Mouse (Mus musculus): ENCODE data around the gene Pkn3. TPM values are rescaled to one million over a fixed set of nuclear protein-coding genes. Genes with fewer than 3 reads are reported as not detected.

Gene Pkn3
- polyA plus RNA-seq, 1 experiment from 2014 or later, result 11.5 TPM

DNA sequence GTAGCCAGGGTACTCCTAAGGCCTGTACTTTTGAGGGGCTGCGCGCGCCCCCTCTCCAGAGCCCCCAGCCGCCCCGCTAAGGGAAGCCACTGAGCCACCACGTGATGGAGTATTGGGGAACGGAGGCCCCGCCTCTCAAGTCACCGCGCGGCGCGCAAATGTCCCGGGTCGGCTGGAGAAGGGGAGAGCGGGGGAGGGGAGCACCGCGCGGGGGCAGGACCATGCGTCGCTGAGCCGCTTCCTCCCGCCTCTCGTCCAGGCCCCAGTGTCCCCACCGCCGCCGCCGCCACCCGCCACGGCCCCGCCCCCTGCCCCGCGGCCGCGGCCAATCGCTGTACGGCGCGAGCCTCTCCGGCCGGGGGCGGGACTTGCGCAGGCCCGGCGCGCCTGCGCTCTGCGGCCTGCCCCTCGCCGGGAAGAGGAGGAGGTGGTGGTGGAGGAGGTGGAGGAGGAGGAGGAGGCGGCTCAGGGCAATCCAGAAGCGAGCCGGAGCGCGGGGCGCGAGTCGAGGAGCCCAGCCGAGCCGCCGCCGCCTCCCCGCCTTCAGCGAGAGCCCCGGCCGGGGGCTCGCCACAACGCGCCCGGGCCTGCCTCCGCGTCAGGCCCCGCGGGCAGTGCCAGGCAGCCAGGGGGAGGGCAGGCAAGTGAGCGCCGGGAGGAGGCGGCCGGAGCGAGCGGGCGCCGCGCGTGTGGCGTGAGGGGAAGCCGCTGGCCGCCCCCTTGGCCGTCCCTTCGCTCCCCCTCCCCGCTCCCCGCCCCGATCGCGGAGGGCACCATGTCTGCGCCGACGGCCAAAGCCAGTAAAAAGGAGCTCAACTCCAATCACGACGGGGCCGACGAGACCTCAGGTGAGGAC is 11.2 kb upstream of the Pkn3 start:
- Histone ChIP-seq H3K36me3 (peaks cover 27% of the 10 kb centered on the region), H3K27me3 (no peaks in the 10 kb centered on the region), H3K9ac (peak overlapping the region; percentile 99), H3K9me3 (replicated peaks) (no peaks in the 10 kb centered on the region), H3K27ac (peak overlapping the region; percentile 100), H3K4me3 (replicated peaks) (peak overlapping the region; percentile 96), H3K4me2 (peak overlapping the region; percentile 83), H3K4me1 (peaks cover 48% of the 10 kb centered on the region)
- ATAC-seq (replicated peaks; ENCODE audit: low FRiP score), result peak; percentile 93
- WGBS, result under 1% methylated on average over 49 of the region's 101 CpGs

DNA sequence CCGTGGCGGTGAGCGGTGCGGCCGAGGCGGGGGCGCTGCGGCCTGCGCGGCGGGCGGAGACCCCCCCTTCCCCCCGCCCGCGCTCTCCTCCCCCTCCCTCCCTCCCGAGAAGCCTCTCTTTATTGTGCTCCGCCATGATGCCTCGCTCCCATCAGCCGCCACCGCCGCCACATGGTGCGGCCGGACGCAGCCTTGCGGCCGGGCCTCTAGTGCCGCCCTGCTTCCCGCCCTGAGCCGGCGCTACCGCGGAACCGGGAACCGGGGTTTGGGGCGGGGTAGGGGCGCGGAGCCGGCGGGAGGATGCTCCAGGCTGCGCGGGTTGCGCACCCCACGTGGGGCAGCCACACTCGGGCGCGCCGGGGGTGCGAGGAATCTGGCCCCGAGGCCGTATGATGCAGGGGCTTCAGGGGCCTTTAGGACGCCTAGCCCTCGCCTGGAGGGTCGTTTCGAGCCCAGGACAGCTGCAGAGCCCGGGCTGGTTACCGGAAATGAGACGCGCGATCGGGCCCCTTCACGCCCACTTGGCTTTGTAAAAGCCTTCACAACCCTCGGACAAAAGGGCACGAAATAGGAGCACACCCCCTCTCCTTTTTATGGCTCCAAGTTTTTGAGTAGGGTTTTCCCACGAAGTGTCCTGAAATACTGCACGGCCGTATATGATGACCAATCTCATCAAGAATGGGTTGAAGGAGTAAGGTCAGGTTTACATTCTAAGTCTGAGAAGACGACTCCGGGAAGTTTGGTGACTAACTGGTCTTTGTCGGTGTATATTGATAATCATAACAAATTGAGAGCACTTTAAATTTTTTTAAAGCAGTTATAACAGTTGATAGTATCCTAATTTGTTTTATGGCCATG is 10.2 kb upstream of the Pkn3 start:
- H3K27ac ChIP-seq, result peak overlapping the region; percentile 100

DNA sequence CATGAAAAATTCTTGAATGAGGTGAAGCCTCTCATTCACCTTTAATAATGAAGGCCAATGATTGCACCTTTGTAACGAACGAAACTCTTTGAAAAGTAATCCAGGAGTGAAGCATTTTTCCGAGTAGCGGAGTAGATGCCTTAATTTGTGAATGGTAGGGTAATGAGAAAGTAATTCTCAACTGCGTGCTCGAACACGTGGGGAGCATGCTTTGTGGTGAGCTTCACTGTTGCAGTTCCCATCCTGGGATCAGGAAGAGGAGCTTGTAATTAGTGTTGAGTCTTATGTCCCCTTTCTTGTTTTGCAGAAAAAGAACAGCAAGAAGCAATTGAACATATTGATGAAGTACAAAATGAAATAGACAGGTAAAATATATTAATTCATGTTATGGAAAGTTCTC is 9.5 kb upstream of the Pkn3 start:
- peaks cover 39% of the 10 kb centered on the region for H3K36me3 ChIP-seq
- H3K9me3 ChIP-seq (replicated peaks), result no peaks in the 10 kb centered on the region
- no peak for ATAC-seq (replicated peaks; ENCODE audit: low FRiP score)
- peaks cover 37% of the 10 kb centered on the region for H3K4me1 ChIP-seq
- H3K27ac ChIP-seq, result peak overlapping the region; percentile 100; the same call in 1 of the 2 replicates
- H3K4me3 ChIP-seq (replicated peaks), result peak overlapping the region; percentile 96
- peak overlapping the region; percentile 99 for H3K9ac ChIP-seq
- H3K4me2 ChIP-seq, result peak overlapping the region; percentile 64
- 8% methylated on average over 7 of the region's 7 CpGs for WGBS
- no peaks in the 10 kb centered on the region for H3K27me3 ChIP-seq

More for the DNA sequence above, 10.2 kb upstream of the Pkn3 start:
- peak; percentile 16 for ATAC-seq (replicated peaks; ENCODE audit: low FRiP score)
- no peaks in the 10 kb centered on the region for H3K9me3 ChIP-seq (replicated peaks)
- peak overlapping the region; percentile 99 for H3K9ac ChIP-seq
- no peaks in the 10 kb centered on the region for H3K27me3 ChIP-seq
- peak overlapping the region; percentile 96 for H3K4me3 ChIP-seq (replicated peaks)
- peak overlapping the region; percentile 64 for H3K4me2 ChIP-seq
- peaks cover 44% of the 10 kb centered on the region for H3K4me1 ChIP-seq
- WGBS, result 1% methylated on average over 53 of the region's 69 CpGs
- peaks cover 32% of the 10 kb centered on the region for H3K36me3 ChIP-seq

DNA sequence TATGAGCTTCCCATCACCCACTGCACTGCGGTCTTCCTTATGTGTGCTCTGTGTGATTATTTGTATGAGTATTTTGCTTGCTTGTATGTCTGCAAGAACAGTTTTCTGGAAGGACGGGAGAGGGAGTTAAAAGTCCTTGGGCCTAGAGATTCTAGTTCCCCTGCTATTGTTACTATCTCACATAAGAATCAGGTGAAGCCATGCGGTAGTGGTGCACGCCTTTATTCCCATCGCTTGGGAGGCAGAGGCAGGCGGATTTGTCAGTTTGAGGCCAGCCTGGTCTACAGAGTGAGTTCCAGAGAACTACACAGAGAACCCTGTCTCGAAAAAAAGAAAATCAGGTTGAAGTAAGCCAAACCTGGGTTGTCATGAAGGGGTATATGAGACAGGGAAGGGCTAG is 4.6 kb upstream of the Pkn3 start:
- H3K4me1 ChIP-seq, result peaks cover 14% of the 10 kb centered on the region
- no peak for ATAC-seq (replicated peaks; ENCODE audit: low FRiP score)
- H3K36me3 ChIP-seq, result peaks cover 55% of the 10 kb centered on the region
- no peak overlapping the region for H3K27ac ChIP-seq
- no peaks in the 10 kb centered on the region for H3K9me3 ChIP-seq (replicated peaks)
- H3K4me3 ChIP-seq (replicated peaks), result no peak overlapping the region
- WGBS, result 84% methylated on average over 7 of the region's 7 CpGs
- no peak overlapping the region for H3K9ac ChIP-seq
- no peak overlapping the region for H3K4me2 ChIP-seq
- H3K27me3 ChIP-seq, result no peaks in the 10 kb centered on the region

DNA sequence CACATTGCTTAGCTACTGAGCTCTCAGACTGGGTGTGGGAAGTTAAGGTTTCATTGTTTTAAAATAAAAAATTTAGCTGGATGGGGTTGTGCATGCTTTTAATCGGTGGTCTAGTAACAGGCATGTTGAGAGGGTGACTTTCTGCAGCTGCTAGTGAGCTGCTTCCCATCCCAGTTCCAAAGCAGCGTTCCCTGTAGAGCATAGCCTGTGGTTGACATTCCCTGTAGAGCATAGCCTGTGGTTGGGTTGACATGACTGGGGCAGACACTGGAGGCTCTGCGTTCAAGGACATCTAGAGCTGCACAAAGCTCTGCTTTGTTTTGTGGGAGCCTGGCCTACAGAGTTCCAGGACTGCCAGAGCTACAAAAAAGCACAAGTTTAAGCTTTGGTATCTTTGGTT is 4.2 kb upstream of the Pkn3 start:
- WGBS, result 78% methylated on average over 3 of the region's 3 CpGs
- no peak overlapping the region for H3K9ac ChIP-seq
- no peaks in the 10 kb centered on the region for H3K27me3 ChIP-seq
- H3K36me3 ChIP-seq, result peaks cover 53% of the 10 kb centered on the region
- no peak overlapping the region for H3K27ac ChIP-seq
- H3K4me3 ChIP-seq (replicated peaks), result no peak overlapping the region
- ATAC-seq (replicated peaks; ENCODE audit: low FRiP score), result no peak
- H3K4me1 ChIP-seq, result peaks cover 13% of the 10 kb centered on the region
- no peak overlapping the region for H3K4me2 ChIP-seq
- no peaks in the 10 kb centered on the region for H3K9me3 ChIP-seq (replicated peaks)

DNA sequence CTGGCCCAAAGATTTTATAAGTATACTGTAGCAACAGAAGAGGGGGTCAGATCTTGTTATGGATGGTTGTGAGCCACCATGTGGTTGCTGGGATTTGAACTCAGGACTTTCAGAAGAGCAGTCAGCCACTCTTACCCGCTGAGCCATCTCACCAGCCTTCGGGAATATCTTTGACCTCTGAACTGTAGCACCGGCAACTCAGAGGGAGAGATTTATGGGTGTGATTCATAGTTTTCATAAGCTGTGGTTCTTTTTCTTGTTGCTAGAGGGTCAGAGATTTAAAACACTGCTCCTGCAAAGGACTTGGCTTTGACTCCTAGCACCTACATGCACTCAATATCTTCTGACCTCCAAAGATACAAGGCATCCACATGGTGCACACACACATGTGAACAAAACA is 1.9 kb upstream of the Pkn3 start:
- no peak overlapping the region for H3K9ac ChIP-seq
- H3K27me3 ChIP-seq, result no peaks in the 10 kb centered on the region
- H3K36me3 ChIP-seq, result peaks cover 30% of the 10 kb centered on the region
- H3K27ac ChIP-seq, result no peak overlapping the region
- peaks cover 14% of the 10 kb centered on the region for H3K4me1 ChIP-seq
- H3K4me2 ChIP-seq, result no peak overlapping the region
- H3K4me3 ChIP-seq (replicated peaks), result no peak overlapping the region
- 30% methylated on average over 3 of the region's 3 CpGs for WGBS
- H3K9me3 ChIP-seq (replicated peaks), result no peaks in the 10 kb centered on the region
- no peak for ATAC-seq (replicated peaks; ENCODE audit: low FRiP score)

DNA sequence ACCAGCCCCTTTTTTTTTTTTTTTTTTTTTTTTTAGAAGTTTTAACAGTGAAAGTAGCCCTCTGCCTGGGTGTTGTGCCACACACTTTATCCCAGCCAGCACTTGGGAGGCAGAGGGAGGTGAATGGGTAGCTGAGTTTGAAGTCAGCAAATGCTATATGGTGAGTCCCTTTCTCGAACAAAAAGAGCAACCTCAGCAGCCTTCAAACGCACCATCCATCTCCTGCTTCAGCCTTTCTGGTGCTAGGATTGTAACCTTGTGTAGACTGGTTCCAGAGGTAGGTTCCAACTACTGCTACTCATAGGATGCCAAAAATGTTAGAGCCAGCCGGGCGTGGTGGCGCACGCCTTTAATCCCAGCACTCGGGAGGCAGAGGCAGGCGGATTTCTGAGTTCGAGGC is 1.0 kb upstream of the Pkn3 start:
- no peaks in the 10 kb centered on the region for H3K27me3 ChIP-seq
- no peak overlapping the region for H3K4me3 ChIP-seq (replicated peaks)
- H3K4me1 ChIP-seq, result peaks cover 14% of the 10 kb centered on the region
- H3K36me3 ChIP-seq, result peaks cover 28% of the 10 kb centered on the region
- no peak overlapping the region for H3K9ac ChIP-seq
- no peak overlapping the region for H3K27ac ChIP-seq
- no peak for ATAC-seq (replicated peaks; ENCODE audit: low FRiP score)
- no peaks in the 10 kb centered on the region for H3K9me3 ChIP-seq (replicated peaks)
- no peak overlapping the region for H3K4me2 ChIP-seq
- WGBS, result 93% methylated on average over 9 of the region's 9 CpGs

DNA sequence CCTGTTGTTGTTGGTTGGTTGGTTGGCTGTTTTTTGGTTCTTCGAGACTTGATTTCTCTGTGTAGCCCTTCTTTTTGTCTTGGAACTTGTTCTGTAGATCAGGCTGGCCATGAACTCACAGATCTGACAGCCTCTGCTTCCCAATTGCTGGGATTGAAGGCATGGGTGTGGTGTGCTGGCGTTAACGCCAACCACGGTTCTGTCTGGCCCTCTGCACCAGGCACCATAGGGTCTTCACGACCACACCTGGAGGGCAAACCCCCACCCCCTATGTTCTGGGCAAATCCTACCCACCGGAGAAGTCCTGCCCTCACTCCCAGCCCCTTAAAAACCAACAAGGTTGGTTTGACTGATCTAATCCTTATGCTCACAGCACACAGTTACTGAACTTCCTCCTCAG is 525 bp upstream of the Pkn3 start:
- no peak overlapping the region for H3K9ac ChIP-seq
- H3K9me3 ChIP-seq (replicated peaks), result no peaks in the 10 kb centered on the region
- peak; percentile 13; the same call in 1 of the 2 replicates for ATAC-seq (replicated peaks; ENCODE audit: low FRiP score)
- peak overlapping the region; percentile 75 for H3K4me3 ChIP-seq (replicated peaks)
- 61% methylated on average over 6 of the region's 6 CpGs for WGBS
- H3K4me1 ChIP-seq, result peaks cover 14% of the 10 kb centered on the region
- peak overlapping the region; percentile 94 for H3K27ac ChIP-seq
- no peaks in the 10 kb centered on the region for H3K27me3 ChIP-seq
- peaks cover 24% of the 10 kb centered on the region for H3K36me3 ChIP-seq
- peak overlapping the region; percentile 97 for H3K4me2 ChIP-seq

DNA sequence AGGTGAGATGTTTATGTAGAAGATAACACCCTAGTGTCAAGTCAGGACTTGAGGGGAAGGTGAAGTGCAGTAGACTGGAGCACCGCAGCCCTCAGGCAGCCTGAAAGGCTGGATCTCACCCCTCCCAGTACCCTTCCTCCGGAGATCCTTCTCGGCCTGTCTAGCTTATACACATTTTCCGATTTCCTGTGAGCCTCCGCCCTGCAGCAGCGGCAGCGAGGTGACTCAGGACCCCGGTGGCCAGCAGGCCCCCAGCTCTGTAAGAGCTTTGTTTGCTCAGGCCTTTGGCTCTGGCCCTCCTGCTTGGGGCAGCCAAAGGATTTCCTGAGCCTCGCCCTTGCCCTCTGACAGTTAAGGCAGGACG is 847 bp downstream of the Pkn3 start:
- WGBS, result 12% methylated on average over 10 of the region's 10 CpGs
- no peak; the same call in 1 of the 2 replicates for ATAC-seq (replicated peaks; ENCODE audit: low FRiP score)
- H3K4me3 ChIP-seq (replicated peaks), result peak overlapping the region; percentile 75

DNA sequence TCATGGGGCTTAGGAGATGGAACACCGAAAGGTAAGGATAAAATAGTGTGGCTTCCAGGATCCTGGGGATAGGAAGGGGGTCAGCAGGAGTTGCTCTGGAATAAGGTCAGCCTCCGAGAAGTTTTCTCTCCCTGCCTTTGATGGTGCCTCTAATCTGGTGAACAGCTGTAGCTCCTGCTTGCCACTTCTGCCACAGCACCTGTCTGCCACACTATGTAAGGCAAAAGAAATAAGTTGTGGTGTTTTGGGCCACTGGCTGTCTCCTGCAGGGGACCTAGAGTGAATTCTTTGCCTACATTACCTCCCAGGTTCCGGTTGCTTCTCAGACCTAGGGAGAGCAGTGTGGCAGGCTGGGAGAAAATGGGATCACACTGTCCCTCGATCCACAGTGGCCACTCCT is 1.3 kb downstream of the Pkn3 start:
- Histone ChIP-seq H3K4me2 (peak overlapping the region; percentile 97), H3K27me3 (no peaks in the 10 kb centered on the region), H3K27ac (peak overlapping the region; percentile 94; the same call in 1 of the 2 replicates), H3K9me3 (replicated peaks) (no peaks in the 10 kb centered on the region), H3K4me1 (peaks cover 14% of the 10 kb centered on the region), H3K36me3 (peaks cover 8% of the 10 kb centered on the region), H3K4me3 (replicated peaks) (peak overlapping the region; percentile 75), H3K9ac (peak overlapping the region; percentile 78)
- no peak for ATAC-seq (replicated peaks; ENCODE audit: low FRiP score)
- 69% methylated on average over 4 of the region's 4 CpGs for WGBS

More for the DNA sequence above, 847 bp downstream of the Pkn3 start:
- Histone ChIP-seq H3K9ac (peak overlapping the region; percentile 78), H3K9me3 (replicated peaks) (no peaks in the 10 kb centered on the region), H3K27ac (peak overlapping the region; percentile 94), H3K36me3 (peaks cover 12% of the 10 kb centered on the region), H3K27me3 (no peaks in the 10 kb centered on the region), H3K4me1 (peaks cover 14% of the 10 kb centered on the region), H3K4me2 (peak overlapping the region; percentile 97)

DNA sequence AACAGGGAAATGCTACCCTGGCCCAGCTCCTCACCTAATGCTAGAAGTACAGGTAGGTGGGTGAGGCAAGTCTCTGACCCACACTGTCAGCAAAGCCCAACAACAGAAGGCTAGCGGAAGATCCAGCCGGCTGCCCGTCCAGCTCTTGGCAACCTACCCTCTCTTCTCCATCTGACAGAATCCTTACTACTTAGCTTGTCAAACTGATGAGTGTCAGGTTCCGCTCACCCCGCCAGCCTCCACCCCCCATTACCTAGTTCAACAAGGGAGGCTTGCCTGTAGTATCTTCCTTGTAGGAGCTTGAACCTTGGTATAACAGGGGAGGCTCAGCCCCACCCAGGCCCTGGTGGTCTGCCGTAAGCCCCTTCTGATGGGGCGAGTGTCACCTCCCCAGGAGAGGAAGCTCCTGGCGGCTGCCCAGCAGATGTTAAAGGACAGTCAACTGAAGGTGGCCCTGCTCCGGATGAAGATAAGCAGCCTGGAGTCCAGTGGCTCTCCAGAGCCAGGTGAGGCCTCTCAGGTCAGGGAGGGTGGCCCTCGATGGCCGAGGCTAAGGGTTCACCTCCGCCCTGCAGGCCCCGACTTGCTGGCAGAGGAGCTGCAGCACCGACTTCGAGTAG is 2.8 kb downstream of the Pkn3 start:
- no peak overlapping the region for H3K9ac ChIP-seq
- H3K4me1 ChIP-seq, result peaks cover 25% of the 10 kb centered on the region
- H3K27ac ChIP-seq, result no peak overlapping the region
- H3K4me2 ChIP-seq, result no peak overlapping the region
- H3K27me3 ChIP-seq, result no peaks in the 10 kb centered on the region
- H3K36me3 ChIP-seq, result no peaks in the 10 kb centered on the region
- no peaks in the 10 kb centered on the region for H3K9me3 ChIP-seq (replicated peaks)
- WGBS, result 86% methylated on average over 15 of the region's 15 CpGs
- H3K4me3 ChIP-seq (replicated peaks), result no peak overlapping the region
- ATAC-seq (replicated peaks; ENCODE audit: low FRiP score), result no peak
